Mouse (Mus musculus): ENCODE data around the gene Pde4a.
"Not testable (repeated sequence)": the region's sequence is repeated elsewhere in the genome, so short reads cannot be mapped to it uniquely, and the experiment has no call there.

The Pde4a gene

DNA sequence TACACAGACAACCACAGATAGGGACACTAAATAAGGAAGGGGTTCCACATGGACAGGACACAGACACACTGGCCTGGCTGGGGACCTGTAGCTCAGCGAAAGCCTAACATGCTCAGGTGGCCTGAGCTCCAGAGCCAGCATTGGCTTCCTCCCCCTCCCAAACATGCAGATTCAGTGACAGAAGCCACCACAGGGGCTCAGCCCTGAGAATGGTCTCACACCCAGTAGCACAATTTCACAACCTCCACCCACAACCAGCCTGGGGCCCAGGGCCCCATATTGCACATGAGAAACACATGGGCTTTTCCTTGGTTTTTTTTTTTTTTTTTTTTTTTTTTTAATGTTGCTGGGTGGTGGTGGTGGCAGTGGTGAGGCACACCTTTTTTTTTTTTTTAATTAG, 80.8 kb downstream of the Pde4a start:
- DNase-seq, result no peak

DNA sequence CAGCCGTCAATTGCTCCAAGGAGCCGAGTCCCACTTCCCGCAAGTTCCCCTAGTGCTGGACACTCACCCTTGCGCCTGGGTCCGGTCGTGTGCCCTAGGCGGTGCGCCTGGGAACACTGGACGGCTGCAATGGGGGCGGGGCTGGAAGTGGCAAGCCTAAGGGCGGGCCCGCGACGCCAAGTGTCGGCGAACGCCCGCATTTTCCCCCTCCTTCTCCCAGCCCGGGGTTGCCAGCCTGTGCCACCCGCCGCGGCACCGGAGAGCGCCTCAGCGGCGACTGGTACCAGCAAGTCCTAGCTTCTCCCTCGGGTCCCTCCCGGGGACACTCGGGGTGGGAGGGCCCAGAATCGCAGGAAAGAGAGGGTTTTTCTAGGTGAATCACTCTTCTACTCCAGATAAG, 82.8 kb downstream of the Pde4a start, which contains the start of gene S1pr5:
Gene S1pr5, minus strand, starts transcription at position 118 of the 400 bp plus-strand sequence.
- DNase-seq, result peak; percentile 54

- DNase-seq, result peak; percentile 50
These were observed 84.4 kb downstream of the Pde4a start for GRCm38 (mm10) chr9:21249629-21250508.

- no peak for DNase-seq
These were observed 85.0 kb downstream of the Pde4a start for GRCm38 (mm10) chr9:21250509-21250908.

DNA sequence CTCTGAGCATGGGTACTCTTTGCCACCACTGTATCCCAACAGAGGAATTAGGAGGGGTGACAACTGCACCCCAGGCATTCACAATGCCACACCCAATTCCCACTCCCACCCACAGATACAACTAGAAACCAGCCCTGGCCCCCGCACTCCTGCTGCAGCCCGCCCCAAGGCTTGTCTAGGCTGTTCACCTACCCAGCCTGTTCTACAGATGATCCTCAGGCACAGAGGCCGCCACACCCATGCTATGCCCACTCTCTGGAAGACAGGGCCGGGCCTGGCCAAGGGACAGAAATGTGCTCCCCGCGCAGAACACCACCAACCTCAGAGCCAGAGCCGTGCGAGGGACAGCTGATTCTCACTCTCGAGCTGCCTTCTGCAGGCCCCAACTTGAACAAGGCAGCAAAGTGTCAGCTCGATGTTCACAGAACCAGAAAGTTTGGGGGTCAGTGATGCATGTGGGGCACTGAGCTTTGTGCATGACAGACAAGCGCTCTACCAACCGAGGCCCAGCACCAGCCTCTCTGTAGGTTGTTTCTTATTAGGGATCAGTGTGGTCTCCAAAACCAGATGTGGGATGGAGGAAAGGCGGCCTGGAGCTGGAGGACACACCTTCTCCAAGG, 85.7 kb downstream of the Pde4a start:
- DNase-seq, result no peak

DNA sequence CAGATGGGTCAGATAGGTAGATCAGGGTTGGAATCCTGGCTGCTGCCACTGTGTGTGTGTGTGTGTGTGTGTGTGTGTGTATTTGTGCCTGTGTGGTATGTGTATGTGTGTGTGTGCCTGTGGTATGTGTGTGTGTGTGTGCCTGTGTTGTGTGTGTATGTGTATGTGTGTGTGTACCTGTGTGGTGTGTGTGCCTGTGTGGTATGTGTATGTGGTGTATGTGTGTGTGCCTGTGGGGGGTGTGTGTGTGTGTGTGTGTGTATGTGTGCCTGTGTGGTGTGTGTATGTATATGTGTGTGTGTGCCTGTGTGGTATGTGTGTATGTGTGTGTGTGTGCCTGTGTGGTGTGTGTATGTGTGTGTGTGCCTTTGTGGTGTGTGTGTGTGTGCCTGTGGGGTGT, 89.2 kb downstream of the Pde4a start:
- no peak for DNase-seq

DNA sequence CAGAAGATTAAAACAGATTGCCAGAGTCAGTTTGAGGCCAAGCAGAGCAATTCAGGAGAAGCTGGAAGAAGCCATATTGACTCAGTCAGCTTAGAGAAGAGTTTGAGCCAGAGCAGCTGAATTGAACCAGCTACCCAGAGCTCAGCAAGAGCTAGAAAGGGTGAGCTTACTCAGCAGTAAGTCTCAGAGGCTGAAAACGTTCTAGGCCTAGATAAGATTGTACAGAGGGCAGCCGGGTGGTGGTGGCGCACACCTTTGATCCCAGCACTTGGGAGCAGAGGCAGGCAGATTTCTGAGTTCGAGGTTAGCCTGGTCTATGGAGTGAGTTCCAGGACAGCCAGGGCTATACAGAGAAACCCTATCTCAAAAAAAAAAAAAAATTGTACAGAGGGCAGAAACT, 90.8 kb downstream of the Pde4a start:
- DNase-seq, result not testable (repeated sequence)

- DNase-seq, result no peak
These were observed 95.1 kb downstream of the Pde4a start for GRCm38 (mm10) chr9:21260491-21261040.

GRCm38 (mm10) chr9:21261831-21262230, 96.3 kb downstream of the Pde4a start:
- DNase-seq, result no peak
